Mouse (Mus musculus) cerebellum, adult 11-12 months (tissue): Measurements from ENCODE around the gene Acsm3.
"Not testable (repeated sequence)": the region's sequence is repeated elsewhere in the genome, so short reads cannot be mapped to it uniquely, and the experiment has no call there.

Source experiments
- DNase-seq: peaks from one replicate; pipeline ENCODE4 v3.0.0; 2022

Gene Acsm3

GRCm38 (mm10) chr7:119760527-119760951 is at the start of gene Acsm3:
Acsm3 (plus strand) TSS chr7:119760923.
- no peak for DNase-seq

GRCm38 (mm10) chr7:119714111-119714510 is 46.6 kb upstream of the Acsm3 start:
- DNase-seq: no peak

GRCm38 (mm10) chr7:119720253-119720946 is 40.3 kb upstream of the Acsm3 start, which contains the start of gene Thumpd1:
Thumpd1 (minus strand) TSS chr7:119720798.
- peak; percentile 88 for DNase-seq

GRCm38 (mm10) chr7:119720947-119721310 is 39.8 kb upstream of the Acsm3 start:
- no peak for DNase-seq

- DNase-seq: no peak
Measured at GRCm38 (mm10) chr7:119727621-119728020, 33.1 kb upstream of the Acsm3 start.

GRCm38 (mm10) chr7:119731262-119731661 is 29.5 kb upstream of the Acsm3 start:
- not testable (repeated sequence) for DNase-seq

- no peak for DNase-seq
Measured at GRCm38 (mm10) chr7:119738877-119739276, 21.8 kb upstream of the Acsm3 start.

- peak; percentile 10 for DNase-seq
Measured at GRCm38 (mm10) chr7:119739798-119740468, 20.8 kb upstream of the Acsm3 start.

GRCm38 (mm10) chr7:119744321-119744720 is 16.4 kb upstream of the Acsm3 start:
- no peak for DNase-seq

GRCm38 (mm10) chr7:119745869-119746268 is 14.9 kb upstream of the Acsm3 start:
- no peak for DNase-seq

- DNase-seq: no peak
Measured at GRCm38 (mm10) chr7:119748761-119749160, 12.0 kb upstream of the Acsm3 start.

- DNase-seq: no peak
Measured at GRCm38 (mm10) chr7:119749942-119750341, 10.8 kb upstream of the Acsm3 start.

- no peak for DNase-seq
Measured at GRCm38 (mm10) chr7:119753696-119754095, 7.0 kb upstream of the Acsm3 start.

- no peak for DNase-seq
Measured at GRCm38 (mm10) chr7:119762166-119762697, 1.5 kb downstream of the Acsm3 start.

- DNase-seq: no peak
Measured at GRCm38 (mm10) chr7:119764377-119764776, 3.7 kb downstream of the Acsm3 start.

GRCm38 (mm10) chr7:119766996-119767395 is 6.3 kb downstream of the Acsm3 start:
- DNase-seq: no peak

GRCm38 (mm10) chr7:119769895-119770294 is 9.2 kb downstream of the Acsm3 start:
- DNase-seq: no peak

- DNase-seq: no peak
Measured at GRCm38 (mm10) chr7:119783453-119783852, 22.7 kb downstream of the Acsm3 start.

- DNase-seq: no peak
Measured at GRCm38 (mm10) chr7:119784908-119785307, 24.2 kb downstream of the Acsm3 start.

- DNase-seq: no peak
Measured at GRCm38 (mm10) chr7:119789024-119789423, 28.3 kb downstream of the Acsm3 start.

GRCm38 (mm10) chr7:119793586-119794250 is 33.0 kb downstream of the Acsm3 start, which contains the start of the genes Rexo5 and Eri2:
Rexo5 (plus strand) TSS chr7:119794006.
Eri2 (minus strand) TSS chr7:119794058.
- peak; percentile 53 for DNase-seq

- no peak for DNase-seq
Measured at GRCm38 (mm10) chr7:119794251-119794638, 33.5 kb downstream of the Acsm3 start.

GRCm38 (mm10) chr7:119795311-119795710 is 34.6 kb downstream of the Acsm3 start:
- DNase-seq: no peak
